Mouse (Mus musculus): ENCODE results near the gene Pirb.
A peak's percentile ranks its signal among the peaks of the same experiment; 100 is the strongest.

The Pirb gene

DNA sequence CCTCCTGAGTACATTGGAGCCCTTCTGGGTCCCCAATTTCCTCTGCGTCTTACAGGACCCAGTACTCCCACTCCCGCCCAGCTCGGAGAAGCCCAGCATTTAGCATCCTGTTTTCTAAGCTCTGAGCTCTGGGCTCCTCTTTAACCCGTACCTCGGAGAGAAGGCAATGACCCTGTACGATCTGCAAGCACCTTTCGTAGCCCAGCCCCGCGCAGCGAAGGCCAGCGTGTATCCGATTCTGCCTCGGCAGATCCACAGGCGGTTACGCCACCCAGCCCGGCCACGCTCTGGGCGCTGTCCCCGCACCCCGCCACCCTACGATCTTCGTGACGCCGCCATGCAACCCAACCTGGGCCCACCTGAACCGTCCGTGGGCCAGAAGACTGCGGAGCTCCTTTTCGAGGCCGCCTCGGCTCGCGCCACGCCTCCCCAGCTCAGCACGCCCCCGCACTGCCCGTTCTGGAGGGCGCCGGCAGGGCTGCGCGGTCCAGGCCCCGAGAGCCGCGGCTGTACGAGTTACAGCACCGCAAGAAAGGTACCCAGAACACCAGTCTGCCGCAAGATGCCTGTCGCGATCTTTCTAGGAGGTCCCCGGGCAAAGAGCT lies 27.7 kb downstream of the Pirb start, which contains the start of gene Tsen34:
Gene Tsen34 (plus strand): TSS at position 482 of the 605 bp plus-strand sequence.
- DNase-seq (ENCODE audit: low spot score in 2 of 2), result no peak

DNA sequence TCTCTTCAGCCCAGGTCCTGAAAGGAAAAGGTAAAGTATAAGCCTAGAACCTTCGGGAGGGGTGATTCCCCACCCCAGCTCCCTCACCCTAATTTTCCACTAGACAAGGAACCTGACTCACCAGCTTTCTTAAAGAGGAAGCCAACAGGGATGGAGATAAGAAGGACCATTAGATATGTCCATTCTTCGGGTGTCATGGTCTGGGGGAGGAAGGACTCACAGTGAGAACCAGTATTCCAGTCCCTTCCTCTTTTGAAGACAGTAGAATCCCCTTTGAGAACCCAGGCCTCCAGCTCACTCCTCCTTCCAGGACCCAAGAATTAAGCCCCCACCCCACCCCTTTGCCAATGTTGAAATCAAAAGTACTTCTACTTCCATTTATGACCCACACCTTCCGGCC lies 28.3 kb downstream of the Pirb start:
- DNase-seq (ENCODE audit: low spot score in 2 of 2), result no peak

DNA sequence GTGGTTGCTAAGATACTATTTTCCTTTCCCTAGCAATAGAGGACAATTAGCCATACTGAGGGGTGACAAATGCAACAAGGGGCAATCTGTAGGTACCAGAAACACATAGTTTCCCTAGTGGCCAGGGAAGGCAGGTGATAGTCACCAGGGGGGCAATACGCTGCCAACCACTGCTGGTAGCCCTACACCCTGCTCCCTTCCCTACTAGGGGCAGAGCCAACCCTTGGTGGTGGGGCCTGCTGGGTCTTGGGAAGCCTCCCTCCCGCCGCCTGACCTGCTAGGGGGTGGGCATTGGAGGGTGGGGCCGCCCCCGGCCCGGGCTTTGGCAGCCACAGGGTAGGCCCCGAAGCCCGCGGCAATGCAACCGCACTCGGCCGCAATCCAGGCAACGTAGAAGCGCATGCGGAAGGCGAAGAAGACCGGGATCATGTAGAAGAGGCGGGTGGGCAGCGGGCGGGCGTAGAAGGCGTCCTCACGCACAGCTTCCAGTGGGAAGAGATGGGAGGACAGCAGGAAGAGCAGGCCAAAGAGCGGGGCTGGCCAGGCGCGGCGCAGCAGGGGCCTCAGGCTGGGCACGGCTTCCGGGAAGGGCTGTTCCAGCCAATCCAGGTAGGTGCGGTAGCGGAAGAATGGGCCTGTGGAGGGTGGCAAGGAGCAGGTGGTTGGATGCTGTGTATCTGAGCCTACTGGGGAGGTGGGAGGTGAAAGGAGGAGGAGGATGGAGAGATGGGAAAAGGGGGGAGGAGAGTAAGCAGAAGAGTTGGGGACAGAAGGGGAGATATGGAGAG lies 34.6 kb downstream of the Pirb start:
- no peak for DNase-seq (ENCODE audit: low spot score in 2 of 2)

DNA sequence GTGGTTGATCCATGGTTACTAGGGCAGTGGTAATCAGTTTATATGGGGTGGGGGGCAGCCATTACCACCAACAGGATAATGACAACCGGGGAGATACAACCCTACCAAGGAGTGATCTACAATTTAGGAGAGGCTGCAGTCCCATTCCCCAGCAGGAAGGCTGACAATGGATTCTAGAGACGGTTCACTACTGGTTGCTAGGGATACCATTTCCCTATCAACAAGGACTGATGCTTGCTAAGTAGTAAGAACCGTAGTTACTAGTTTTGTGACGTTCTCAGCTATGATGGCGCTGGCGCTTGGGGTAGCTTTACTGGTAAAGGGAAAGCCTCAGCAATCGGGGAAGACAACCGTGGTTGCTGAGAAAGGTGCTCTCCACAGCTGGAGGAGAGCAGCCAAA lies 35.5 kb downstream of the Pirb start:
- no peak for DNase-seq (ENCODE audit: low spot score in 2 of 2)

DNA sequence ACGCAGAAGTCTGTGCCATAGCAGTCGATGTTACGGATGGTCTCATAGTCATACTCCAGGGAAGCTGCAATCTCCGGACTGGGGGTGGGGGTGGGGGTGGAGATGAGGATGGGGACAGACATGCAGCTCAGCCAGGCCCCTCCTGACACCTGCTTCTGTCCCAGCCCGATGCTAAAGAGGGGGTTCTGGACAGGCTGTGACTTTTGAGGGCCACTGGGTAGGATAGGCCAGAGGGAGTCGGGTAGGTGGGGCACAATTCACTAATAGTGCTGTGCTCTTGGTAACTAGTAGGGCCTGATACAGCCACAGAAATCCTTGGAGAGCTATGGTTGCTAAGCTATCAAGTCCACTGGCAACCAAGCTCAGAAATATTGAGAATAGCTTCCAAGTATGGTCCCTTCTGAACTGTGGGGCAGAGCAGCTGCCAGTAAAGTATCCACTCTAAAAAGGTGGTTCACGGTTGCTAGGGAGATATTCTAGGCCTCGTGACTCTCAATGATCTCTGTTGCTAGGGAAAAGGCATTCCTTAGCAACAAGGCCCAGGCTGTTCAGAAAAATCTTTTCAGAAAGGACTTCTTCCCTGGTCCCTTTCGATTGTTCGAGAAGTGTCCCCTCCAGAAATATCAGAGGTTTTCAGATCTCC lies 36.2 kb downstream of the Pirb start:
- no peak for DNase-seq (ENCODE audit: low spot score in 2 of 2)

DNA sequence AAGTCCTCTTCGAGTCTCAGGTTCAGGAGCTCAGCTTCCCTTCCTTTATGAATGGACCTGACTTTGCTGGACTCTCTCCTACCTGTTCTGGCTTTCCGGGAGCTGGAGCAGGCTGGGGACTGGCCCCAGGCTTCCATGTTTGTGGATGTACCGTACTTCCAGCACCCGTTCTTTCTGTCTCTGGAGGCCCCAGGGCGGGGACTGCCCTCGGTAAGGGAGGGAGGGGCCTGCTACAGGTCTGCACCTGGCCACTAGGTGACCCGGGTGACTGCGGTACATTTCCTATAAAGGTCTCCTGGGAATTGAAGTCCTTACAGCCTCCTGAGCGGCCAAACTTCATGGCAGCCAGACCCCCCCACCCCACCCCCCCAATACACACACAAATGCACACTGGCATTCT lies 42.8 kb downstream of the Pirb start, which contains the start of gene Tmc4:
Gene Tmc4 (minus strand): TSS at position 212 of the 400 bp plus-strand sequence.
- no peak for DNase-seq (ENCODE audit: low spot score in 2 of 2)

DNA sequence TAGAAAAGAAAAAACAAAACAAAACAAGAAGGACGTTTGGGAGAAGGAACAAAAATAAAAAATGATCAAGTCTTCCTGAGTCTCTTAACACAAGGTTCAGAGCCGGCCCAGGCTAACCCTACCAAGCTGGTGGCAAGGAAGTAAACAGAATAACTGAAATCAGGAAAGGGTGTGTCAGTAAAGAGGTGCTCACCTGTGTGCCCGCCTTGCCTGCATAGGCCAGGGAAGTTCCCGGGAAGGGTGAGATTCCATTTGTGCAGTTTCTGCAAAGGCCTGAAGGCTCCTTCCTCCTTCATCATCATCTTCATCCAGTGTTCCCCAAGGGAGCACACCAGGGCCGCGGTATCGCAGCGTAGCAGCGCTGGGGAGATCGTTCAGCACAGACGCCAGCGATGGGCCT lies 43.8 kb downstream of the Pirb start:
- no peak for DNase-seq (ENCODE audit: low spot score in 2 of 2)

DNA sequence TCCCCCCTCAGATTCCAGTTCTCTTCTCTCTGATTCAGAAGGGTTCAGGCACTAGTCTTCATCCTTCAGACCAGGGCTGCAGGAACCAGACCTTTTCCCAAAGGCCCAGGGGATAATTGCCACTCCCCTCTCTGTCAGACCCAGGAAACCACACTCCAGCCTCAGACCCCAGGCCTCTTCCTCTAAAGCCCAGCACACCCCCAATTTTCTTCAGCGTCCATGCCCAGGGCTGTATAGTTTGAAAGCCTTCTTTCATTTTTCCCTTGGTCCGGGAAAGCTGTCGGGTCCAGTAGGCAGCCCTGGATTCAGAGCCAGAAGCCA lies 45.0 kb downstream of the Pirb start:
- DNase-seq (ENCODE audit: low spot score in 2 of 2), result no peak

DNA sequence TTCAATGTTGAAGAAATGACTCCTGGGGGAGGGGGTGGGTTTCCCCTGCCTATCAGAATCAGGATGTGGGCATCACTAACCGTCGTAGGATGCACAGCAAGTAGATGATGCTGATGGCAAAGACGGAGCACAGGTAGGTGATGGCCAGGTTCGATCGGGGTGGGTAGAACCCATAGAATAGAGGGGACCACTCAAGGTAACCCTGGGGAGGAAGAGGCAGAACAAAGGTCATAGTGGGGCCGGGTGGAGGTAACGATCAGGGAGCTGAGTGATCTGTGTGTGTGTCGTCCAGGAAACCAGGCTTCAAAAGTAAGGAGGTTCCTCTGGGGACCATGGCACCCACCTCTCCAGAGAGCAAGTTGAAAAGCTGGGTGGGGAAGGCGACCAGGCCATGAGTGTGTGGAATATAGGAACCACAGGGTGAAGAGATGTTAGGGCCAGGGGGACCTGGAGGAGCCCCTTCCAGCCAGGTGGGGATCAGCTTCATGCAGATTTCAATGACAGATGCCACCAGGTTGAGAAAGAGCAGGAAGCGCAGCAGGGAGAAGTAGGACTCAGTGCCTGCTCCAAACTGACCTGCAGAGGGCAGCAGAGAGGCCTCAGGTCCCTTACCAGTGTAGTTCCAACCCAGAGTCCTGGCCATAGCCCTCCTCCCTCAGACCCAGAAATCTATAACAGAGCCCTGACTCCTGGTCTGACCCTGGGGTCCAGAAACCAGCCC lies 45.5 kb downstream of the Pirb start:
- peak; percentile 59 to 65 for DNase-seq (ENCODE audit: low spot score in 2 of 2)

- no peak for DNase-seq (ENCODE audit: low spot score in 2 of 2)
Observed at GRCm38 (mm10) chr7:3666921-3667391, 53.2 kb downstream of the Pirb start.

GRCm38 (mm10) chr7:3665215-3666114 lies 54.7 kb downstream of the Pirb start, which contains the start of gene Leng1:
TSS of gene Leng1 (minus strand) at chr7:3665840.
- DNase-seq (ENCODE audit: low spot score in 2 of 2), result peak; percentile 95 to 98

DNA sequence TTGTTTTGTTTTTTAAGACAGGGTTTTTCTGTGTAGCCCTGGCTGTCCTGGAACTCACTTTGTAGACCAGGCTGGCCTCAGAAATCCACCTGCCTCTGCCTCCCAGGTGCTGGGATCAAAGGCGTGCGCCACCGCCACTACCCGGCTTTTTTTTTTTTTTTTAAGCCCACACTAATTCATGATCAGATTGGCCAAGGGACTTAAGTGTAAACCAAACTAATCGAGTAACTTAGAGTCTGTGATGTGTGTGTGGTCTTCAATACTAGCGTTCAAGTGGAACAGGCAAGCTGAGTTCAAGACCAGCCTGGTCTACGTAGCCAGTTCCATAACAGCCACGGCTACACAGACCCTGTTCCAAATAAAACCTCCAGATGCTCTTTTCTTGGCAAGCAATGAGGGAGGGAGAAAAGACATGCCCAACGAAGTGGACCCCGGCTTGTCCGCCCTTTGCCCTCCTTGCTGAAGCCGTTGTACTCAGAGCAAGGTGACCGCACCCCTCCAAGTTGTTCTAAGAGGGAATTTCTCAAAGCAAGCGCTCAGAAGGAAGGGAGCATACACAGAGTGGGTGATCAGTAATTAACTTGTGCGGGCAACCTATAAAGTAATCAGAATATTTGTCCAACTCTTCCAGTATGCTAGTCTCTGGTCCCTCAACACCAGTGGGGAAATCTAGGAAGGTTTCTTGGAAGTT lies 55.5 kb downstream of the Pirb start:
- no peak for DNase-seq (ENCODE audit: low spot score in 2 of 2)

Measured in right cerebral cortex, postnatal 36 days (tissue).